Mouse (Mus musculus): ENCODE measurements at regions not wholly inside any gene's neighbourhood (a gene's known extent, or its start where the extent isn't known, plus 50 kb on each side); places are given as distances from the start of the nearest gene placed in this dataset.

- intact Hi-C loops (cut with DNase I) = no loop called here
- DNase-seq = no peak
Observed at GRCm38 (mm10) chr10:16995010-16995409, 728.0 kb upstream of the Cited2 start.

- no peak for DNase-seq
- intact Hi-C loops (cut with DNase I) = no loop called here
Observed at GRCm38 (mm10) chr10:16996820-16997466, 726.1 kb upstream of the Cited2 start.

- DNase-seq = no peak
- intact Hi-C loops (cut with DNase I) = no loop called here
Observed at GRCm38 (mm10) chr10:17001320-17001719, 721.7 kb upstream of the Cited2 start.

- DNase-seq = no peak
- intact Hi-C loops (cut with DNase I) = no loop called here
Observed at GRCm38 (mm10) chr10:17003123-17003849, 719.7 kb upstream of the Cited2 start.

GRCm38 (mm10) chr10:17008683-17009082 is 714.3 kb upstream of the Cited2 start:
- no peak for DNase-seq
- intact Hi-C loops (cut with DNase I) = no loop called here

GRCm38 (mm10) chr10:17010047-17010446 is 713.0 kb upstream of the Cited2 start:
- no peak for DNase-seq
- intact Hi-C loops (cut with DNase I) = no loop called here

- DNase-seq = no peak
- intact Hi-C loops (cut with DNase I) = no loop called here
Observed at GRCm38 (mm10) chr10:17011876-17012275, 711.1 kb upstream of the Cited2 start.

GRCm38 (mm10) chr10:17012541-17012975 is 710.5 kb upstream of the Cited2 start:
- DNase-seq = no peak
- intact Hi-C loops (cut with DNase I) = no loop called here

GRCm38 (mm10) chr10:17014826-17015225 is 708.2 kb upstream of the Cited2 start:
- intact Hi-C loops (cut with DNase I) = no loop called here
- no peak for DNase-seq

GRCm38 (mm10) chr10:17016854-17017253 is 706.2 kb upstream of the Cited2 start:
- DNase-seq = no peak
- intact Hi-C loops (cut with DNase I) = no loop called here

- intact Hi-C loops (cut with DNase I) = no loop called here
- DNase-seq = peak; percentile 13
Observed at GRCm38 (mm10) chr10:17022216-17023158, 700.5 kb upstream of the Cited2 start.

- intact Hi-C loops (cut with DNase I) = no loop called here
- peak; percentile 47 for DNase-seq
Observed at GRCm38 (mm10) chr10:17023571-17024293, 699.3 kb upstream of the Cited2 start.

GRCm38 (mm10) chr10:17024294-17024665 is 698.7 kb upstream of the Cited2 start:
- intact Hi-C loops (cut with DNase I) = no loop called here
- DNase-seq = no peak

- no peak for DNase-seq
- intact Hi-C loops (cut with DNase I) = no loop called here
Observed at GRCm38 (mm10) chr10:17034892-17035775, 687.9 kb upstream of the Cited2 start.

- no peak for DNase-seq
- intact Hi-C loops (cut with DNase I) = no loop called here
Observed at GRCm38 (mm10) chr10:17038259-17039043, 684.6 kb upstream of the Cited2 start.

GRCm38 (mm10) chr10:17042090-17042489 is 680.9 kb upstream of the Cited2 start:
- no peak for DNase-seq
- intact Hi-C loops (cut with DNase I) = no loop called here

- DNase-seq = no peak
- intact Hi-C loops (cut with DNase I) = no loop called here
Observed at GRCm38 (mm10) chr10:17042973-17043372, 680.0 kb upstream of the Cited2 start.

- DNase-seq = no peak
- intact Hi-C loops (cut with DNase I) = no loop called here
Observed at GRCm38 (mm10) chr10:17046765-17047164, 676.3 kb upstream of the Cited2 start.

GRCm38 (mm10) chr10:17072906-17073305 is 650.1 kb upstream of the Cited2 start:
- intact Hi-C loops (cut with DNase I) = no loop called here
- no peak for DNase-seq
